Mouse (Mus musculus): ENCODE measurements around the gene Trmt13. TPM values are rescaled to one million over a fixed set of nuclear protein-coding genes. Genes with fewer than 3 reads are reported as not detected.
"Not testable (repeated sequence)": the region's sequence is repeated elsewhere in the genome, so short reads cannot be mapped to it uniquely, and the experiment has no call there.

The Trmt13 gene
- polyA plus RNA-seq, 1 experiment = 5.8 TPM

GRCm38 (mm10) chr3:116634091-116634490 lies 19.7 kb upstream of the Trmt13 start:
- no peak for DNase-seq (ENCODE audit: low read depth)

- DNase-seq (ENCODE audit: low read depth) = no peak
Measured at GRCm38 (mm10) chr3:116632971-116633370, 18.6 kb upstream of the Trmt13 start.

- no peak for DNase-seq (ENCODE audit: low read depth)
Measured at GRCm38 (mm10) chr3:116631459-116631858, 17.1 kb upstream of the Trmt13 start.

GRCm38 (mm10) chr3:116622641-116623040 lies 8.3 kb upstream of the Trmt13 start:
- no peak for DNase-seq (ENCODE audit: low read depth)

DNA sequence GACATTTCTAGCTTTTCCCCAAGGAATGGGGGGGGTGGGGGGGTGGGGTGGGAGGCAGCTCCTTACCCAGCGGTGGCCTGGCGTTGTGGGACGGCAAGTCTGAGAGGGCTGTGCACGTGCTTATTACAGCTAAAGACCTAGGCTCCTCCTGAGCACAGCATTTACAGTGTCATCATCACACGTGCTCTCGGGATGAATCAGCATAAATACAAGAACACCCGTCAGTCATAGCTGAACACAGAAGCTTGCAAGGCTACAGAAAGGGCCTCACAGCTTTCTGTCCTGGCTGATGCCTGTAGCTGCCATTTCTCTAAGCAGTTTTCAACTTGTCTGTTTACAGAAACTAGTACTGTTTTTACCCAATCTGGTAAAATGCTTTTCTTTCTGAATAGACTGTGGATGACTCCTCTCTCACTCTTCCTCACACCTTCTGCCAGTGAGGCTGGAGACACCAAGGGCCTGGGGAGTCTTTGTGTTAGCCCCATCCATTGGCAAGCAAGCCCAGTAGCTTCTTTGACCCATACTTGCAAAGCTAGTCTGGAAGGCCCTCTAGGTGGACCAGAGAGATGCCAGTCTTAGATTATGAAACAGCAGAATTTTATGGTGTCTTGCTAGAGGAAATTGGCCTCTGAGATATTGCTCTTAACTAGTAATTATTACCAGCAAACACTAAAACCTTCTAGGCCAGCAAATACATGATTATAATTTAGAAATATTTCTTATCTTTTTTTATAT lies 6.4 kb upstream of the Trmt13 start:
- no peak for DNase-seq (ENCODE audit: low read depth)

GRCm38 (mm10) chr3:116618855-116619254 lies 4.5 kb upstream of the Trmt13 start:
- DNase-seq (ENCODE audit: low read depth) = no peak

DNA sequence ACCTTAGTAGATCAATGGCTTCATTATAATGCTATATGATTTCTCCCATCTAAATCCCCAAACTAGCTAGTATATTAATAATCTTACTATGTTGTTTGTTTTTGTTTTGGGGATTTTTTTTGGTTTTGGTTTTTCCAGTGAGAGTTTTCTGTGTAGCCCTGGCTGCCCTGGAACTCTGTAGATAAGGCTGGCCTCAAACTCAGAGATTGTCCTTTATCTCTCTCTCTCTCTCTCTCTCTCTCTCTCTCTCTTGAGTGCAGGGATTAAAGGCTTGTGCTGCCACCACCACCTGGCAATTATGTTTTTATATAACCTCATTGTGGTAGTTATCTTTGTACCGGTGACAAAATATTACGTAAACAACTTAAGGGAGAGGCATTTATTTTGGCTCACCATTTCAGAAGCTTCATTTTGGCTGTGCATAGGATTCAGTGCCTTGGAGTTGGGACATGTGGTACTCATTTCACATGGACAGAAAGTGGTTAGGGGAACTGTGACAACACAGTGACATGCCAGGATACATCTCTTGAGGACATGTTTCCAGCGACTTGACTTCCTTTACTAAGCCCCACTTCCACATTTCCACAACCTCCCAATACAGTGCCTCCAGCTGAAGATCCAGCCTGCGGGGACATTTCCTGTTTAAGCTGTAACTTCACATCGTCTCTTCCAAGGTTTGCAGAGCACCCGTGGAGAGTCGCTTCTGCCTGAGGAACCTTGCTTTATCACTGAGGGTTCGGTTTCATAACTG lies 1.1 kb upstream of the Trmt13 start:
- no peak for DNase-seq (ENCODE audit: low read depth)

GRCm38 (mm10) chr3:116604570-116604969 lies 9.8 kb downstream of the Trmt13 start:
- DNase-seq (ENCODE audit: low read depth) = no peak

GRCm38 (mm10) chr3:116601781-116602180 lies 12.6 kb downstream of the Trmt13 start:
- DNase-seq (ENCODE audit: low read depth) = no peak

DNA sequence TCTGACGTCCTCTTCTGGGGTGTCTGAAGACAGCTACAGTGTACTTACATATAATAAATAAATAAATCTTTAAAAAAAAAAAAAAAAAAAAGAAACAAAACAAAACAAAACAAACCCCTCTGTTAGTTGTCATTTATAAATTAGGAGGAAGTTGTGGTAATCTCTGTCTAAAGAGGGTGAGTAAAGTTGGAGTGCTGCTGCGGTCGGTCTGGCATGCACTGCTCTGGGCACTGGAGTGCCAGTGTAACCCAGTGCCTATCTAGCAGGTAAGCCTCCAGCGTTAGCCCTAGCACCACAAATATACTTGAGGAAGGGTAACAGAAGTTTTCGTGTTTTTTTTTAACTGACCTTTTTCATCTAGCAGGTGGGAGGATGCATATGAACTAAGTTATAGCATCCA lies 13.4 kb downstream of the Trmt13 start:
- no peak for DNase-seq (ENCODE audit: low read depth)

DNA sequence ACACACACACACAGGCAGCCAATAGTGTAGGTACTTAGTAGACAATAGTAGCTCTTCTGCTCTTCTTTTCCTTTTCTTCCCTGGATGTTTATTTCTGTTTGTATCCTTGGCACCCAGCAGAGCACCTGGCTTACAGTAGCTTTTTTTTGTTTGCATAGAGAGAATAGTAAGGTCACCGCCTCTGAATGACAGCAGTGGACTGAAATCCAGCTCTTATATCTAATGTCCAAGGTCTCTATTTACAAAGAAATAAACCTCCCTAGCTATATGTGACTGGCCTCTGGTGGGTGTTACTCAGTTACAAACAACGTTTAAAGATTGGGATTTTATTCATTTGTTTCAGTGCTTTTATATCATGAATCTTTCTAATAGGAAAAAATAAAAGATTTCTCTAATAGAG lies 14.7 kb downstream of the Trmt13 start:
- DNase-seq (ENCODE audit: low read depth) = no peak

DNA sequence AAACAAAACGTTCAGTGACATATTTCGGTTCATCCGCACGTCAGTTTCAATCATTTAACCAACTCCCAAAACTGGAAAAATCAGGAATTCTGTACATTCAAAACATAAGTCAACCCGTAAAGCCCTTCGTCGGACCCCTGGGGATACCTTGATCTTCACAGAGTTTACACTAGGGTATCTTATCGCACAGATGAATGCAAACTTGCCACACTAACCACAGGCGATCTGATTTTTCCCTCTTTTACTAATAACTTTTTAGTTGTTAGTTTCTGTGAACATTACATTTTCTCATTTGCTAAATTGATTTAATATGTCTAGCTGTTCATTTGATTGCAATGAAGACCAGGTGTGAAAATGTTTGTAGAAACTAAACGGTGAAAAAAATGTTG lies 18.8 kb downstream of the Trmt13 start:
- DNase-seq (ENCODE audit: low read depth) = no peak

DNA sequence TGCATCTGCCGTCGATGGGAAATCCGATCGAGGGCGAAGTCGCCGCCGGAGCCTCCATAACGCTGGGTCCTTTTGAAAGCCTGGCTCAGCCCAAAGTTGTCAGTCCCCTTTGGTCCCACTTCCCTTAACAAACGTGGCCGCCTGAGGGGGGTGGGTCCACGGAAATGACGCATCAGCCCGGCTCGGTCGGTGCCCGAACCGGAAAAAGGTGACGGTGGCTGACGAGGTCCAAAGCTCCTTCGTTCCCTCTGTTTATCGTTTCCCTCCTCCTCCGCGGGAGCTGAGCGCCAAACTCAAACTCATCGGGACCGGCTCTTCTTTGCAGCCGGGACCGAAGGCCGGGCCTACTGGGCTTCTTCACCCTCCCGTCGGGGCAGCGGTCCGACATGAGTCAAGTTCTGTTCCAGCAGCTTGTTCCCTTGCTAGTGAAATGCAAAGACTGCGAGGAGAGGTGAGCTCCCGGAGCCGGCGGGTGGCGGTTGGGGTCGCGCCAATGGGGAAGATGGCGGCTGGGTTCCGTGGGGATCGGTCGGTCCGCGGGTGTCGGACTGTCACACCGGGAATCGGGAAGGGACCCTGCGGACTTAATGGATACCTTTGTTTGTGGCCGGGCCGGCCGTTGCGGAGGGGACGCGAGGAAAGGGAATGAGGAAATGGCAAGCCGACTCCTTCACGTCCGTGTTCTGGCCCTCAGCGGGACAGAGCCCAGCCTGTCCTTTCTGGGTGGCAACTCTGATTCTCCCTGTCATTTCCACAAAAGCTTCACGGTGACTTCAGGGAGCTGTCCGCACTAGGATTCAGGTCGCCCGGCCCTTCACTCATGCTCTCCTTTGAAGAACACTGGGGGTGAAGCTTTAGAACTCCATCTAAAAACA lies 19.4 kb downstream of the Trmt13 start, which contains the start of gene Sass6:
Gene Sass6 (plus strand): TSS at position 255 of the 875 bp plus-strand sequence.
- peak; percentile 79 for DNase-seq (ENCODE audit: low read depth)

DNA sequence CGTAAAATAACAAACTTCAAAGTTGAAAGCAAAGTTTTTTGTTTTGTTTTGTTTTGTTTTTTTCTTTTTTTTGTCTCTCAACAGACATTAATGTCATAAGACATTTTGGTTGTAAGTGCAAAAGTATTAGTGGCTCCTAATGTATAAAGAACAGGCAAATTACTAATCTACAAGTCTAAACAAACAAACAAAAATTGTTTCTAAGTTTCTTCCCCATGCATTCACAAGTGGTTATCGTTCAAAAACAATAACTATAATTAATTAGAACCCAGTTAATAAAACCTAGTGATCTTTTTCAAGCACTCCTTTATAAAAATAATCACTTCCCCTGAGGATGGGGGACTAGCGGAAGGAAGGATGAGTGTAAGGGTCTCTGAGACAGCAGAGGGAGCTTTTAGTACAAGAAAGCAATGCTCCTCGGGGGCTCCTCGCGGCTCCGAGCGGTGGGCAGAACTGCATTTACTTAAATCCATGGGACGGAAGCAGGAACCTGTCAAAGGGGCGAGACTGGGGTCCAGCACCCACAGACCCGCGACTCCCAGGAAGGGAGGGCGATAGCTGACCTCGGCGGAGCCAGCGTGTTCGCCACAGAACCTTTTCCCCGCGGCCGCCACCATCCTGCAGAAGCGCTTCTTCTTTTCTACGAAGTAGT lies 20.2 kb downstream of the Trmt13 start:
- DNase-seq (ENCODE audit: low read depth) = no peak

GRCm38 (mm10) chr3:116582201-116582600 lies 32.2 kb downstream of the Trmt13 start:
- no peak for DNase-seq (ENCODE audit: low read depth)

DNA sequence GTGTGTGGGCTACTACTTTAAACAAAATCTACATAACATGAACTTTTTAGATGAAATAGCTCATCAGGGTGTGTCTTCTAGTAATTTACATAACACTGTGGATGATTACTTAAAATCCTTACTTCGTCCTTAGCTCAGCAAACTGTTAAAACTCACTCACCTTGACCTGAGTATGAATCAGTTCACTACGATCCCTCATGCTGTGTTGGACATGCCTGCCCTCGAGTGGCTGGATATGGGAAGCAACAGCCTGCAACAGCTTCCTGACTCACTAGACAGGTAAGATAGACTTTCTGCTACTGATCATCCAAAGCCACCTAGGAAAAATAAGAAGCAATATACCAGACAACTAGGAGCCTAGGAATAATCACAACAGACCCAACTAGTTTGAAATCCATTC lies 37.1 kb downstream of the Trmt13 start:
- no peak for DNase-seq (ENCODE audit: low read depth)

- DNase-seq (ENCODE audit: low read depth) = no peak
Measured at GRCm38 (mm10) chr3:116570628-116571027, 43.8 kb downstream of the Trmt13 start.

- DNase-seq (ENCODE audit: low read depth) = no peak
Measured at GRCm38 (mm10) chr3:116563095-116563492, 51.3 kb downstream of the Trmt13 start.

GRCm38 (mm10) chr3:116562408-116563094 lies 51.8 kb downstream of the Trmt13 start, which contains the start of gene Lrrc39:
Gene Lrrc39 (plus strand): TSS chr3:116562973.
- DNase-seq (ENCODE audit: low read depth) = no peak

DNA sequence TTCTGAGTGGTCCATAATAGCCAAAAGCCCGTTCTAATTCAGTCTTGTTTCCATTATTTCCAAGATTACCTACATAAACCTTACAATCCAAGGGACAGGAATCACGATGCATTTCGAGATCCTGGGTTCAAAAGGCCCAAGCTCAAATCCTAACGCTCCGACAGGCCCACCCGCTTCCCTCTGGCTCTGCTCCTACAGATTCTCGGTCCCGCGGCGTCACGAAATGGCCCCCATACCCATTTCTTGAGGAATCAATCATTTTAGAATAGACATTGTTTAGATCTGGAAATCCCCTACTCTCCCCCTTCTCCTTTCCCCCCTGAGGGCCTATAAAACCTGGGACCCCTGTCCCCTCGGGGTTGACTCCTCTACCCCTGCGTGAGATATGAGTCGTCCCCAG lies 53.1 kb downstream of the Trmt13 start:
- not testable (repeated sequence) for DNase-seq (ENCODE audit: low read depth)

GRCm38 (mm10) chr3:116551362-116551761 lies 63.0 kb downstream of the Trmt13 start:
- DNase-seq (ENCODE audit: low read depth) = no peak
